Comparison of ENCODE assay signal across 13 mouse cellular contexts in genomic region chr6:126353346-126353745, GRCm38 (mm10).
A peak's percentile ranks its signal among the peaks of the same experiment; 100 is the strongest.
DNase-seq lines count a peak whose midpoint lies in the region; ATAC-seq and TF ChIP-seq lines count a peak whose summit lies in the region.
"Had no signal": no experiment of that assay in that cellular context is flagged by ENCODE, and none has a peak within 500 bp of the region (broad histone marks: within the 10 kb centered on the region; RNA-seq: fewer than 3 reads in every experiment).

No protein-coding gene starts in this region.

- intact Hi-C loops in left cerebral cortex, adult 2 months (cut with DNase I) = no loop called here
- intact Hi-C loops in gastrocnemius, adult 2 months (cut with DNase I) = no loop called here

- no peak overlapping the region for H3K27ac ChIP-seq in hindbrain, embryonic 15.5 days (replicated peaks)
- no peak overlapping the region for H3K27ac ChIP-seq in hindbrain, embryonic 12.5 days
- no peak overlapping the region for H3K27ac ChIP-seq in midbrain, embryonic 16.5 days (ENCODE audit: low read length)
- no peak overlapping the region for H3K27ac ChIP-seq in midbrain, embryonic 15.5 days
- H3K27ac ChIP-seq in hindbrain, postnatal 0 days = no peak overlapping the region
- H3K27ac ChIP-seq in left cerebral cortex, adult 2 months = no peak overlapping the region
- H3K27ac ChIP-seq in gastrocnemius, adult 2 months = no peak overlapping the region
- H3K27ac ChIP-seq: liver, embryonic 13.5 days had no signal

- H3K9me3 ChIP-seq in hindbrain, embryonic 15.5 days = 0 out of 2 replicates have a peak, but pooled peaks cover 4% of the 10 kb centered on the region
- H3K9me3 ChIP-seq in hindbrain, embryonic 12.5 days (replicated peaks) = no peaks in the 10 kb centered on the region
- no peaks in the 10 kb centered on the region for H3K9me3 ChIP-seq in midbrain, embryonic 16.5 days (replicated peaks; ENCODE audit: control insufficient read depth, low read length, poor library complexity, severe bottlenecking)
- no peaks in the 10 kb centered on the region for H3K9me3 ChIP-seq in midbrain, embryonic 15.5 days
- no peaks in the 10 kb centered on the region for H3K9me3 ChIP-seq in hindbrain, postnatal 0 days (ENCODE audit: low read length)
- H3K9me3 ChIP-seq: liver, embryonic 13.5 days had no signal

- TF ChIP-seq CTCF in hindbrain, postnatal 0 days (IDR thresholded peaks at IDR 0.05; ENCODE audit: low read depth) = no peak
- TF ChIP-seq CTCF in left cerebral cortex, adult 2 months (IDR thresholded peaks at IDR 0.05) = no peak
- TF ChIP-seq CTCF in gastrocnemius, adult 2 months (IDR thresholded peaks at IDR 0.05) = no peak

- 23% methylated on average over 2 of the region's 2 CpGs for WGBS in hindbrain, embryonic 15.5 days
- 32% methylated on average over 2 of the region's 2 CpGs for WGBS in hindbrain, embryonic 12.5 days
- WGBS in midbrain, embryonic 16.5 days = 29% methylated on average over 2 of the region's 2 CpGs
- WGBS in midbrain, embryonic 15.5 days = 26% methylated on average over 2 of the region's 2 CpGs
- 13% methylated on average over 2 of the region's 2 CpGs for WGBS in hindbrain, postnatal 0 days

- H3K4me3 ChIP-seq in hindbrain, embryonic 15.5 days = no peak overlapping the region
- H3K4me3 ChIP-seq in hindbrain, embryonic 12.5 days = no peak overlapping the region
- no peak overlapping the region for H3K4me3 ChIP-seq in midbrain, embryonic 16.5 days (ENCODE audit: low read depth, low read length)
- no peak overlapping the region for H3K4me3 ChIP-seq in midbrain, embryonic 15.5 days
- H3K4me3 ChIP-seq in hindbrain, postnatal 0 days (ENCODE audit: low read length) = no peak overlapping the region
- H3K4me3 ChIP-seq in left cerebral cortex, adult 2 months = no peak overlapping the region
- H3K4me3 ChIP-seq in gastrocnemius, adult 2 months = no peak overlapping the region
- H3K4me3 ChIP-seq: liver, embryonic 13.5 days had no signal

- no peak overlapping the region for H3K9ac ChIP-seq in hindbrain, embryonic 15.5 days
- no peak overlapping the region for H3K9ac ChIP-seq in hindbrain, embryonic 12.5 days
- H3K9ac ChIP-seq in midbrain, embryonic 16.5 days (ENCODE audit: low read depth, low read length) = no peak overlapping the region
- H3K9ac ChIP-seq in midbrain, embryonic 15.5 days = no peak overlapping the region
- H3K9ac ChIP-seq in hindbrain, postnatal 0 days (replicated peaks; ENCODE audit: low read length) = no peak overlapping the region
- H3K9ac ChIP-seq: liver, embryonic 13.5 days had no signal

- 0 out of 2 replicates have a peak, but pooled peaks have one; percentile 56 for ATAC-seq in hindbrain, embryonic 15.5 days (ENCODE audit: low FRiP score, low read depth)
- ATAC-seq in hindbrain, embryonic 12.5 days (ENCODE audit: low FRiP score) = no peak
- ATAC-seq in midbrain, embryonic 16.5 days = peak; percentile 60; the same call in 1 of the 2 replicates
- ATAC-seq in midbrain, embryonic 15.5 days (replicated peaks) = no peak
- peak; percentile 61; the same call in 1 of the 2 replicates for ATAC-seq in hindbrain, postnatal 0 days
- ATAC-seq: inflammation-experienced regulatory T-cells, adult 6 months had no signal

- no peaks in the 10 kb centered on the region for H3K27me3 ChIP-seq in hindbrain, embryonic 15.5 days
- no peaks in the 10 kb centered on the region for H3K27me3 ChIP-seq in hindbrain, embryonic 12.5 days
- H3K27me3 ChIP-seq in midbrain, embryonic 16.5 days (ENCODE audit: control insufficient read depth, insufficient read depth, low read depth, low read length) = no peaks in the 10 kb centered on the region
- no peaks in the 10 kb centered on the region for H3K27me3 ChIP-seq in midbrain, embryonic 15.5 days (replicated peaks)
- 0 out of 2 replicates have a peak, but pooled peaks cover 6% of the 10 kb centered on the region for H3K27me3 ChIP-seq in hindbrain, postnatal 0 days (ENCODE audit: insufficient read depth, low read length)
- H3K27me3 ChIP-seq: liver, embryonic 13.5 days had no signal

- H3K4me1 ChIP-seq in hindbrain, embryonic 15.5 days (replicated peaks) = peaks cover 10% of the 10 kb centered on the region
- H3K4me1 ChIP-seq in hindbrain, embryonic 12.5 days = peaks cover 4% of the 10 kb centered on the region; the same call in 1 of the 2 replicates
- no peaks in the 10 kb centered on the region for H3K4me1 ChIP-seq in midbrain, embryonic 16.5 days (ENCODE audit: control insufficient read depth, insufficient read depth, low read length)
- H3K4me1 ChIP-seq in midbrain, embryonic 15.5 days = peaks cover 2% of the 10 kb centered on the region; the same call in 1 of the 2 replicates
- H3K4me1 ChIP-seq in hindbrain, postnatal 0 days (ENCODE audit: insufficient read depth, low read length) = 0 out of 2 replicates have a peak, but pooled peaks cover 13% of the 10 kb centered on the region
- H3K4me1 ChIP-seq: liver, embryonic 13.5 days had no signal

- no peaks in the 10 kb centered on the region for H3K36me3 ChIP-seq in hindbrain, embryonic 15.5 days
- no peaks in the 10 kb centered on the region for H3K36me3 ChIP-seq in hindbrain, embryonic 12.5 days
- H3K36me3 ChIP-seq in midbrain, embryonic 16.5 days (ENCODE audit: control insufficient read depth, insufficient read depth, low read length) = no peaks in the 10 kb centered on the region
- H3K36me3 ChIP-seq in midbrain, embryonic 15.5 days (replicated peaks) = no peaks in the 10 kb centered on the region
- H3K36me3 ChIP-seq in hindbrain, postnatal 0 days (ENCODE audit: insufficient read depth, low read length) = no peaks in the 10 kb centered on the region
- H3K36me3 ChIP-seq: liver, embryonic 13.5 days had no signal

- DNase-seq in cerebellum, adult 11-12 months = peak; percentile 63
- peak; percentile 80 for DNase-seq in hindbrain, postnatal 0 days (ENCODE audit: low spot score)
- no peak for DNase-seq in left cerebral cortex, adult 2 months (ENCODE audit: extremely low spot score in 1 of 2, low spot score in 2 of 2)
- no peak for DNase-seq in gastrocnemius, adult 2 months
- DNase-seq: heart, adult 18-20 months; layer of hippocampus, postnatal 36 days; liver, embryonic 13.5 days; thymus, postnatal 25 days had no signal

- no peak overlapping the region for H3K4me2 ChIP-seq in hindbrain, embryonic 15.5 days
- no peak overlapping the region for H3K4me2 ChIP-seq in hindbrain, embryonic 12.5 days (replicated peaks)
- H3K4me2 ChIP-seq in midbrain, embryonic 16.5 days (ENCODE audit: low read length) = no peak overlapping the region
- H3K4me2 ChIP-seq in midbrain, embryonic 15.5 days = no peak overlapping the region
- no peak overlapping the region for H3K4me2 ChIP-seq in hindbrain, postnatal 0 days (ENCODE audit: low read depth, low read length)
- H3K4me2 ChIP-seq: liver, embryonic 13.5 days had no signal

Comparison
In these comparisons a context has a peak if more than half of its experiments do, and no peak if none do; other contexts are left out.
1. ATAC-seq: peak in hindbrain, embryonic 15.5 days (single experiment), midbrain, embryonic 16.5 days (single experiment) and hindbrain, postnatal 0 days (single experiment); none in hindbrain, embryonic 12.5 days (single experiment) and midbrain, embryonic 15.5 days (single experiment).
2. DNase-seq: peak in cerebellum, adult 11-12 months (single experiment) and hindbrain, postnatal 0 days (single experiment); none in left cerebral cortex, adult 2 months (0 of 2) and gastrocnemius, adult 2 months (single experiment).